Mouse (Mus musculus) G1E (cell line): ENCODE results near the gene Gm3448.

Source experiments
- CTCF ChIP-seq: IDR thresholded peaks from 2 replicates; pipeline ENCODE4 v1.5.1; 2012; ENCODE audit warnings: low read depth, low read length, inconsistent platforms, mixed read lengths
- GATA1 ChIP-seq: IDR thresholded peaks from 2 replicates; pipeline ENCODE4 v1.6.1; 2012; ENCODE audit warnings: borderline replicate concordance, low read length, inconsistent platforms, mixed read lengths
- POLR2AphosphoS5 ChIP-seq: IDR thresholded peaks from 2 replicates; pipeline ENCODE4 v1.6.1; 2012; ENCODE audit warnings: low read depth, low read length, inconsistent platforms; ENCODE audit not compliant: insufficient replicate concordance
- TAL1 ChIP-seq: conservative IDR thresholded peaks from 2 replicates; pipeline ENCODE4 v1.6.1; 2012; ENCODE audit warnings: low read depth, low read length, inconsistent platforms, mixed read lengths

DNA sequence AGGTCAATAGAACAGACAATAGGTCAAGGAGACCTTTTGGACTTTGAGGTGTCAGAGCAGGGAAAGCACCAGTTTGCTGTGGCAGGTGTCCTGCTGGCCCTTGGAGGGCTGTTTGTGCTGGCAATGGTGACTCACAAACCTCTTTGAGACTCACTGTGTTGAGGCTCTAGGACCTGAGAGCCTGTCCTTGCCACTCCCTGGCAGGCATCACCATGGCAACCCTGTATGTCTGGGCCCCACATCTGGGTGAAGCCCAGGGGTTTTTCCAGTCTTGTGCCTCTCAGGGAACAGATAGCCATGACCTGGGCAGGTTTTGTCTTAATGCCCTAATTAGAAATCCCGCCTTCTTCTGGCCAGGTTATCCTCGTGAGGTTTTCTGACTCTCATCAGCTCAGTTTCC is 46.8 kb upstream of the Gm3448 start:
- TF ChIP-seq CTCF (no peak), GATA1 (no peak), TAL1 (no peak), POLR2AphosphoS5 (no peak)
